Mouse (Mus musculus): ENCODE measurements around the gene Gm37240. TPM values are rescaled to one million over a fixed set of nuclear protein-coding genes. Genes with fewer than 3 reads are reported as not detected.
"Not testable (repeated sequence)": the region's sequence is repeated elsewhere in the genome, so short reads cannot be mapped to it uniquely, and the experiment has no call there.

The Gm37240 gene
- polyA plus RNA-seq, 1 experiment from 2014 or later: 0.11 TPM

- H3K36me3 ChIP-seq (ENCODE audit: control insufficient read depth, insufficient read depth, low read length): no peaks in the 10 kb centered on the region
- no peak overlapping the region for H3K9ac ChIP-seq (replicated peaks; ENCODE audit: low read length)
- WGBS: 63% methylated on average over 11 of the region's 11 CpGs
- no peak overlapping the region for H3K27ac ChIP-seq (replicated peaks; ENCODE audit: low read depth, low read length)
- H3K27me3 ChIP-seq (ENCODE audit: control insufficient read depth, insufficient read depth, low read length): no peaks in the 10 kb centered on the region
- ATAC-seq (ENCODE audit: low FRiP score, low TSS enrichment): no peak
- H3K4me3 ChIP-seq (replicated peaks; ENCODE audit: low read depth, low read length): no peak overlapping the region
- no peak for DNase-seq
- H3K4me1 ChIP-seq (ENCODE audit: control insufficient read depth, insufficient read depth, low read length): no peaks in the 10 kb centered on the region
- H3K9me3 ChIP-seq (ENCODE audit: control insufficient read depth, low read length): no peaks in the 10 kb centered on the region
- H3K4me2 ChIP-seq (ENCODE audit: low read length): no peak overlapping the region
These were observed 1003.4 kb downstream of the Gm37240 start for GRCm38 (mm10) chr3:84883817-84884483.

DNA sequence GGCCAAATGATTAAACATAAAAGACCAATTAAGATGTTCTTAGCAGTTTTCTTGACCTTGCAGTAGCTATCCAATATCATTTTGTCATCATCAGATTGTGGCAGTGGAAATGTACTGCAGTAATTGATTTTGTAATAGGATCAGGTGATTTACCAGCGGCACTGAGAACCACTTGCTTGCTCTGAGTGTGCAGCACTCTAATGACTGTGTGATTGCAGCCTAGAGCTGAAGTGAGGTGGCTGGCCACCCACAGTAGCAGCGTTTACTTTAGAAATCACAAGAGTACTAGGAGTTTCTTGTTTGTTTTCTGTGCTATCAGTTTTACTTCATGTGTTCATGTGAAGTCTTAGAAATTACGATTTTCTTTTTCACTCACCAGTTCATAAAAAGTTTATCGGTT is 1011.1 kb downstream of the Gm37240 start:
- no peak overlapping the region for H3K9ac ChIP-seq (replicated peaks; ENCODE audit: low read length)
- H3K36me3 ChIP-seq (ENCODE audit: control insufficient read depth, insufficient read depth, low read length): no peaks in the 10 kb centered on the region
- ATAC-seq (ENCODE audit: low FRiP score, low TSS enrichment): no peak
- H3K4me3 ChIP-seq (replicated peaks; ENCODE audit: low read depth, low read length): no peak overlapping the region
- 80% methylated on average over 4 of the region's 4 CpGs for WGBS
- no peaks in the 10 kb centered on the region for H3K27me3 ChIP-seq (ENCODE audit: control insufficient read depth, insufficient read depth, low read length)
- no peaks in the 10 kb centered on the region for H3K9me3 ChIP-seq (ENCODE audit: control insufficient read depth, low read length)
- H3K27ac ChIP-seq (replicated peaks; ENCODE audit: low read depth, low read length): no peak overlapping the region
- DNase-seq: no peak
- no peak overlapping the region for H3K4me2 ChIP-seq (ENCODE audit: low read length)
- no peaks in the 10 kb centered on the region for H3K4me1 ChIP-seq (ENCODE audit: control insufficient read depth, insufficient read depth, low read length)

DNA sequence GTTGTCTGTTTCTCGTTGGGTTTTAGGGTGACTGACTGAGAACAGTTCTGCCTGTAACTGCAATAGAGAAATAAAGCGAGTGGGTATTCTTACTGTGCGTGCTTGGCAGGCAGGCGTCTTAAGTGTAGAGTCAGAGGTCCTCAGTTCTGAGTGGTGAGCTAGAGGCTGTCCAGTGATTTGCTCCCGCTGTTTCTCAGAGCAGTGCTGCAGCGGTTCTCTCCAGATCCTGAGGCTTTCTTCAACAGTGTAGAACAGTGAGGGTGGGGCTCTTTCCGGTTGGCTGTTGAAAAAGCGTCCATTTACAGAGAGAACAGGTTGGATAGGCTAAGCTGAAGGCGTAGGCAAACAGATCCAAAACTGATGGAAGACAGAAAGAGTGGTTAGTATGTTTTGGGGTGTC is 1012.0 kb downstream of the Gm37240 start:
- no peak for DNase-seq
- Histone ChIP-seq H3K9ac (replicated peaks; ENCODE audit: low read length) (no peak overlapping the region), H3K27me3 (ENCODE audit: control insufficient read depth, insufficient read depth, low read length) (no peaks in the 10 kb centered on the region), H3K36me3 (ENCODE audit: control insufficient read depth, insufficient read depth, low read length) (no peaks in the 10 kb centered on the region), H3K4me2 (ENCODE audit: low read length) (no peak overlapping the region), H3K4me3 (replicated peaks; ENCODE audit: low read depth, low read length) (no peak overlapping the region), H3K27ac (replicated peaks; ENCODE audit: low read depth, low read length) (no peak overlapping the region), H3K4me1 (ENCODE audit: control insufficient read depth, insufficient read depth, low read length) (no peaks in the 10 kb centered on the region), H3K9me3 (ENCODE audit: control insufficient read depth, low read length) (no peaks in the 10 kb centered on the region)
- WGBS: 89% methylated on average over 9 of the region's 9 CpGs
- no peak for ATAC-seq (ENCODE audit: low FRiP score, low TSS enrichment)

- Histone ChIP-seq H3K4me3 (replicated peaks; ENCODE audit: low read depth, low read length) (no peak overlapping the region), H3K27ac (replicated peaks; ENCODE audit: low read depth, low read length) (no peak overlapping the region), H3K9ac (replicated peaks; ENCODE audit: low read length) (no peak overlapping the region), H3K9me3 (ENCODE audit: control insufficient read depth, low read length) (no peaks in the 10 kb centered on the region), H3K4me2 (ENCODE audit: low read length) (no peak overlapping the region), H3K4me1 (ENCODE audit: control insufficient read depth, insufficient read depth, low read length) (no peaks in the 10 kb centered on the region), H3K27me3 (ENCODE audit: control insufficient read depth, insufficient read depth, low read length) (no peaks in the 10 kb centered on the region), H3K36me3 (ENCODE audit: control insufficient read depth, insufficient read depth, low read length) (no peaks in the 10 kb centered on the region)
- no peak for DNase-seq
- ATAC-seq (ENCODE audit: low FRiP score, low TSS enrichment): no peak
These were observed 1017.2 kb downstream of the Gm37240 start for GRCm38 (mm10) chr3:84870126-84870525.

GRCm38 (mm10) chr3:84867991-84868390 is 1019.3 kb downstream of the Gm37240 start:
- Histone ChIP-seq H3K4me3 (replicated peaks; ENCODE audit: low read depth, low read length) (no peak overlapping the region), H3K9me3 (ENCODE audit: control insufficient read depth, low read length) (no peaks in the 10 kb centered on the region), H3K27me3 (ENCODE audit: control insufficient read depth, insufficient read depth, low read length) (no peaks in the 10 kb centered on the region), H3K27ac (replicated peaks; ENCODE audit: low read depth, low read length) (no peak overlapping the region), H3K4me2 (ENCODE audit: low read length) (no peak overlapping the region), H3K36me3 (ENCODE audit: control insufficient read depth, insufficient read depth, low read length) (peaks cover 3% of the 10 kb centered on the region; the same call in 1 of the 2 replicates), H3K9ac (replicated peaks; ENCODE audit: low read length) (no peak overlapping the region), H3K4me1 (ENCODE audit: control insufficient read depth, insufficient read depth, low read length) (no peaks in the 10 kb centered on the region)
- DNase-seq (no peak), ATAC-seq (ENCODE audit: low FRiP score, low TSS enrichment) (no peak)
- WGBS: 55% methylated on average over 1 of the region's 1 CpGs

- H3K4me3 ChIP-seq (replicated peaks; ENCODE audit: low read depth, low read length): no peak overlapping the region
- H3K9ac ChIP-seq (replicated peaks; ENCODE audit: low read length): no peak overlapping the region
- DNase-seq: no peak
- H3K4me2 ChIP-seq (ENCODE audit: low read length): no peak overlapping the region
- H3K27me3 ChIP-seq (ENCODE audit: control insufficient read depth, insufficient read depth, low read length): no peaks in the 10 kb centered on the region
- H3K36me3 ChIP-seq (ENCODE audit: control insufficient read depth, insufficient read depth, low read length): peaks cover 3% of the 10 kb centered on the region; the same call in 1 of the 2 replicates
- no peak overlapping the region for H3K27ac ChIP-seq (replicated peaks; ENCODE audit: low read depth, low read length)
- WGBS: 93% methylated on average over 1 of the region's 1 CpGs
- ATAC-seq (ENCODE audit: low FRiP score, low TSS enrichment): no peak
- no peaks in the 10 kb centered on the region for H3K4me1 ChIP-seq (ENCODE audit: control insufficient read depth, insufficient read depth, low read length)
- H3K9me3 ChIP-seq (ENCODE audit: control insufficient read depth, low read length): no peaks in the 10 kb centered on the region
These were observed 1019.8 kb downstream of the Gm37240 start for GRCm38 (mm10) chr3:84867434-84867975.

- H3K4me2 ChIP-seq (ENCODE audit: low read length): no peak overlapping the region
- no peak overlapping the region for H3K27ac ChIP-seq (replicated peaks; ENCODE audit: low read depth, low read length)
- DNase-seq (no peak), ATAC-seq (ENCODE audit: low FRiP score, low TSS enrichment) (no peak)
- H3K27me3 ChIP-seq (ENCODE audit: control insufficient read depth, insufficient read depth, low read length): no peaks in the 10 kb centered on the region
- no peak overlapping the region for H3K4me3 ChIP-seq (replicated peaks; ENCODE audit: low read depth, low read length)
- H3K36me3 ChIP-seq (ENCODE audit: control insufficient read depth, insufficient read depth, low read length): peaks cover 3% of the 10 kb centered on the region; the same call in 1 of the 2 replicates
- 84% methylated on average over 4 of the region's 4 CpGs for WGBS
- H3K9ac ChIP-seq (replicated peaks; ENCODE audit: low read length): no peak overlapping the region
- H3K9me3 ChIP-seq (ENCODE audit: control insufficient read depth, low read length): no peaks in the 10 kb centered on the region
- H3K4me1 ChIP-seq (ENCODE audit: control insufficient read depth, insufficient read depth, low read length): no peaks in the 10 kb centered on the region
These were observed 1020.5 kb downstream of the Gm37240 start for GRCm38 (mm10) chr3:84866866-84867265.

DNA sequence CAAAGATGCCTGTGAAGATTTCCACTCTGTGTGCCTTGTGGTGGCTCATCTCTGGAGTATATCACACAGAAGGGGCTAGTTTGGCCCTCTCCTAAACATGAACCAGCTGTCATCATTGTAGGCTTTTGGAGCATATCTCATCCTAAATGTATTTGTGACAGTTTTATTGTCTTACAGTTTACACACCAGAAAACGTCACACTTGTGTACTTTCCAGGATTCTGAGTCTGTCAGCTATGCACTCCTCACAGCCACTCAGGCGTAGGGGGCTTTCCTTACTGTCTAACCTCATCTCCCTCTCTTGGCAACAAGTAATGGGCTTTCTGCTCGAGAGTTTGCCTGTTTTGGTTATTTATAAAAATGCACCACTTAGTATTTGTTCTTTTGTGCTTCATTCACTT is 1021.6 kb downstream of the Gm37240 start:
- Histone ChIP-seq H3K4me3 (replicated peaks; ENCODE audit: low read depth, low read length) (no peak overlapping the region), H3K9ac (replicated peaks; ENCODE audit: low read length) (no peak overlapping the region), H3K4me1 (ENCODE audit: control insufficient read depth, insufficient read depth, low read length) (no peaks in the 10 kb centered on the region), H3K4me2 (ENCODE audit: low read length) (no peak overlapping the region), H3K27me3 (ENCODE audit: control insufficient read depth, insufficient read depth, low read length) (no peaks in the 10 kb centered on the region), H3K36me3 (ENCODE audit: control insufficient read depth, insufficient read depth, low read length) (peaks cover 3% of the 10 kb centered on the region; the same call in 1 of the 2 replicates), H3K27ac (replicated peaks; ENCODE audit: low read depth, low read length) (no peak overlapping the region), H3K9me3 (ENCODE audit: control insufficient read depth, low read length) (no peaks in the 10 kb centered on the region)
- no peak for ATAC-seq (ENCODE audit: low FRiP score, low TSS enrichment)
- 71% methylated on average over 3 of the region's 3 CpGs for WGBS
- no peak for DNase-seq

GRCm38 (mm10) chr3:84861817-84862216 is 1025.5 kb downstream of the Gm37240 start:
- H3K4me3 ChIP-seq (replicated peaks; ENCODE audit: low read depth, low read length); H3K27me3 ChIP-seq (ENCODE audit: control insufficient read depth, insufficient read depth, low read length); H3K36me3 ChIP-seq (ENCODE audit: control insufficient read depth, insufficient read depth, low read length); H3K9me3 ChIP-seq (ENCODE audit: control insufficient read depth, low read length); ATAC-seq (ENCODE audit: low FRiP score, low TSS enrichment); H3K27ac ChIP-seq (replicated peaks; ENCODE audit: low read depth, low read length); DNase-seq; H3K4me2 ChIP-seq (ENCODE audit: low read length); H3K9ac ChIP-seq (replicated peaks; ENCODE audit: low read length); H3K4me1 ChIP-seq (ENCODE audit: control insufficient read depth, insufficient read depth, low read length): not testable (repeated sequence)
- WGBS: 97% methylated on average over 3 of the region's 3 CpGs

Data from midbrain, embryonic 14.5 days (tissue).